Mouse (Mus musculus) heart, adult 2 months (tissue): ENCODE data around the gene Riox1.

Source experiments
- CTCF ChIP-seq: fragments of 200-600 bp; IDR thresholded peaks from 2 replicates; pipeline ENCODE4 v1.8.1; 2022; ENCODE audit warnings: antibody characterized with exemption, mild to moderate bottlenecking, moderate library complexity
- EP300 ChIP-seq: fragments of 200-500 bp; IDR thresholded peaks from 2 replicates; pipeline ENCODE4 v1.6.1; 2011; ENCODE audit warnings: low read depth, low read length, control low read depth; ENCODE audit not compliant: insufficient read depth
- POLR2A ChIP-seq: fragments of 200-500 bp; IDR thresholded peaks from 2 replicates; pipeline ENCODE4 v1.6.1; 2011; ENCODE audit warnings: mild to moderate bottlenecking, low read depth, low read length, control low read depth; ENCODE audit not compliant: insufficient read depth

GRCm38 (mm10) chr12:84000418-84000817 lies 50.0 kb downstream of the Riox1 start:
- no peak for TF ChIP-seq EP300
- no peak for TF ChIP-seq POLR2A
- no peak for TF ChIP-seq CTCF
